Mouse (Mus musculus) midbrain, postnatal 0 days (tissue): ENCODE measurements around the gene Cdh18. TPM values are rescaled to one million over a fixed set of nuclear protein-coding genes. Genes with fewer than 3 reads are reported as not detected.

Experiments used
- ATAC-seq: fragments of 200-750 bp; cut with Nextera tagmentation; 2 replicates; pipeline ENCODE4 v1.8.0; 2017; ENCODE audit warnings: moderate number of reproducible peaks, mild to moderate bottlenecking, moderate TSS enrichment, moderate library complexity; ENCODE audit not compliant: low FRiP score
- DNase-seq: peaks from one replicate; pipeline ENCODE4 v3.0.0-alpha.2; 2015; ENCODE audit warnings: low spot score
- H3K27ac ChIP-seq: fragments of 300-500 bp; sonication (generic); 2 replicates; pipeline ENCODE4 v1.5.1; 2014; ENCODE audit warnings: low read depth, mild to moderate bottlenecking, low read length, mixed read lengths
- H3K27me3 ChIP-seq: fragments of 300-500 bp; sonication (generic); 2 replicates; pipeline ENCODE4 v1.6.1; 2014; ENCODE audit warnings: low read length, control low read depth, mixed read lengths; ENCODE audit not compliant: insufficient read depth
- H3K36me3 ChIP-seq: fragments of 300-500 bp; sonication (generic); 2 replicates; pipeline ENCODE4 v1.6.1; 2014; ENCODE audit warnings: low read length, control low read depth, mixed read lengths; ENCODE audit not compliant: insufficient read depth
- H3K4me1 ChIP-seq: fragments of 300-500 bp; sonication (generic); 2 replicates; pipeline ENCODE4 v1.6.1; 2014; ENCODE audit warnings: mild to moderate bottlenecking, control low read depth, antibody characterized with exemption, low read length, mixed read lengths; ENCODE audit not compliant: insufficient read depth
- H3K4me2 ChIP-seq: fragments of 300-500 bp; sonication (generic); 2 replicates; pipeline ENCODE4 v1.6.1; 2014; ENCODE audit warnings: low read depth, mild to moderate bottlenecking, low read length, mixed read lengths; ENCODE audit not compliant: poor library complexity, severe bottlenecking
- H3K4me3 ChIP-seq: fragments of 300-500 bp; sonication (generic); 2 replicates; pipeline ENCODE4 v1.5.1; 2014; ENCODE audit warnings: low read depth, mild to moderate bottlenecking, low read length, moderate library complexity
- H3K9ac ChIP-seq: fragments of 300-500 bp; sonication (generic); replicated peaks from 2 replicates; pipeline ENCODE4 v1.6.1; 2014; ENCODE audit warnings: mild to moderate bottlenecking, low read length, moderate library complexity, mixed read lengths; ENCODE audit not compliant: poor library complexity, severe bottlenecking
- H3K9me3 ChIP-seq: fragments of 300-500 bp; sonication (generic); 2 replicates; pipeline ENCODE4 v1.6.1; 2016; ENCODE audit warnings: low read length, control low read depth
- CTCF ChIP-seq: IDR thresholded peaks from 2 replicates; pipeline ENCODE4 v1.5.1; 2016; ENCODE audit warnings: antibody characterized with exemption, mild to moderate bottlenecking
- WGBS: fragments of 180-500 bp; shearing (Covaris S2); extraction: QIAGEN DNeasy Blood & Tissue Kit; methylation state at CpG from one replicate; pipeline ENCODE4 v1.1.7; 2014; 5-methylcytosine and 5-hydroxymethylcytosine counted together
- polyA plus RNA-seq: library from polyadenylated mRNA; unstranded; fragments of >200 nt; fragmentation: Nextera tagmentation; extraction: Ambion mirVana; gene quantifications from 2 replicates; pipeline ENCODE4 v1.2.1, GENCODE M21; 2015
- total RNA-seq: library from RNA; depleted of rRNA; stranded (reverse); fragments of >200 nt; gene quantifications from 2 replicates; pipeline ENCODE4 v1.2.3, GENCODE M21; 2014

The Cdh18 gene
- total and polyA plus RNA-seq, 2 experiments from 2014 or later: 11.6 to 52.8 TPM

GRCm38 (mm10) chr15:23164869-23165268 lies 616.0 kb downstream of the Cdh18 start:
- TF ChIP-seq CTCF: no peak
- H3K9me3 ChIP-seq: no peaks in the 10 kb centered on the region
- H3K4me3 ChIP-seq: no peak overlapping the region
- ATAC-seq: no peak
- H3K4me2 ChIP-seq: no peak overlapping the region
- H3K27me3 ChIP-seq: no peaks in the 10 kb centered on the region
- no peaks in the 10 kb centered on the region for H3K36me3 ChIP-seq
- no peak for DNase-seq
- no peaks in the 10 kb centered on the region for H3K4me1 ChIP-seq
- no peak overlapping the region for H3K27ac ChIP-seq
- no peak overlapping the region for H3K9ac ChIP-seq
- 90% methylated on average over 4 of the region's 4 CpGs for WGBS

- no peak overlapping the region for H3K9ac ChIP-seq
- H3K4me1 ChIP-seq: no peaks in the 10 kb centered on the region
- TF ChIP-seq CTCF: no peak
- H3K27ac ChIP-seq: no peak overlapping the region
- H3K27me3 ChIP-seq: no peaks in the 10 kb centered on the region
- no peaks in the 10 kb centered on the region for H3K9me3 ChIP-seq
- H3K4me3 ChIP-seq: no peak overlapping the region
- no peak for DNase-seq
- no peaks in the 10 kb centered on the region for H3K36me3 ChIP-seq
- WGBS: 74% methylated on average over 5 of the region's 5 CpGs
- no peak overlapping the region for H3K4me2 ChIP-seq
- no peak for ATAC-seq
Measured at GRCm38 (mm10) chr15:23174623-23175022, 625.8 kb downstream of the Cdh18 start.

GRCm38 (mm10) chr15:23212068-23212467 lies 663.2 kb downstream of the Cdh18 start:
- Histone ChIP-seq H3K4me3 (no peak overlapping the region), H3K36me3 (no peaks in the 10 kb centered on the region), H3K4me1 (no peaks in the 10 kb centered on the region), H3K9me3 (no peaks in the 10 kb centered on the region), H3K27ac (no peak overlapping the region), H3K4me2 (no peak overlapping the region), H3K9ac (no peak overlapping the region), H3K27me3 (no peaks in the 10 kb centered on the region)
- WGBS: 92% methylated on average over 3 of the region's 3 CpGs
- TF ChIP-seq CTCF: no peak
- ATAC-seq: no peak
- DNase-seq: no peak

DNA sequence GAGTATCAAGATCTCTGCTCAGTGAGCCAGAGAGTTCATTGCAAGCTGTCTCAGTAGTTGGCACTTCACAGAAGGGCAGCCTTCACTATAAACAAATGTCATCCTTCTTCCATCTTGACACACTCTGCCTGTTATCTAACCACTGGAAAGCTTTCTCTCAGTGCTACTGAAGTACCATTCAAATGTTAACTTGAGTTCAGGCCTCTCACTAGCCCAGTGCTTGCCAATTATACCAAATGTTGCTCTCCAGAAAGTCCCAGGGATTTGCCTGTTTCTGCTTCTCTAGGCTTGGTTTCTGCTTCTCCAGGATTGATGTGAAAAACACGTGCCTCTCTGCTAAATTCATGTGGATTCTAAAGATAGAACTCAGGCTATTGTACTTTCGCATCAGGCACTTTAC lies 681.8 kb downstream of the Cdh18 start:
- Histone ChIP-seq H3K9me3 (no peaks in the 10 kb centered on the region), H3K36me3 (no peaks in the 10 kb centered on the region), H3K4me2 (no peak overlapping the region), H3K27me3 (no peaks in the 10 kb centered on the region), H3K27ac (no peak overlapping the region), H3K9ac (no peak overlapping the region), H3K4me1 (no peaks in the 10 kb centered on the region), H3K4me3 (no peak overlapping the region)
- ATAC-seq (no peak), DNase-seq (no peak)
- no peak for TF ChIP-seq CTCF
- 67% methylated on average over 2 of the region's 2 CpGs for WGBS

DNA sequence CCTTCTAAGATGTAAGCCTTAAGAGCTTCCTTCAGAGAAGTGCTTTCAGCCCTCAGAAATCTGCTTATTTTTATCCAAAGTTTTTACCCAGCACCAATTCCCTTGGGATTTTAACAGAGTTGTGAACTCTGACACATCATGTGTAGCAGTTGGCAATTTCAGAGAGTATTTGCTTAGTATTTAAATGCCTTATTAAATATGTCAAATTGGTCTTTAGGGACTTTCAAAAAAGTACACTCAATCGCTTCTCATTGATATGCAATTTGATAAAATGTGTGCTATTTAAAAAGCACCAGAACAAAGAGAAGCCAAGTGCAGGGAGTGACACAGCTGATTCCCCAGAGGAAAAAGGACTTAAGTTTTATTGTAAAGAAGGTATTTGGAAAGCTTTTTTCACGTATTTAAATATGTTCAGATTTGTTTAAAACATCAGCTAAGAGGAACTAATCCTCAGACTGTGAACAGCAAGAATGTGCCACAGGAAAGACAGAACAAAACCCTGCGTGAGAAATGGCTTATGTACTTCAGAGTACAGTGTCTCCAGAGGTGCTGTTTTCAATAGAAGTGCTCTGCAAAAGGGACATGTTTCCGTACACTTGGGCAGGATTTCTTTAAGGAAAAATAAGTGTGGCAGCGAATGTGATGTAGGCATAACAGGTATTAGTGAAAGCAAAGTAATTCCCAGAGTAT lies 709.1 kb downstream of the Cdh18 start:
- Histone ChIP-seq H3K36me3 (no peaks in the 10 kb centered on the region), H3K4me3 (no peak overlapping the region), H3K4me1 (no peaks in the 10 kb centered on the region), H3K9me3 (no peaks in the 10 kb centered on the region), H3K4me2 (no peak overlapping the region), H3K9ac (no peak overlapping the region), H3K27ac (no peak overlapping the region), H3K27me3 (no peaks in the 10 kb centered on the region)
- DNase-seq (no peak), ATAC-seq (no peak)
- TF ChIP-seq CTCF: no peak
- 20% methylated on average over 5 of the region's 5 CpGs for WGBS

DNA sequence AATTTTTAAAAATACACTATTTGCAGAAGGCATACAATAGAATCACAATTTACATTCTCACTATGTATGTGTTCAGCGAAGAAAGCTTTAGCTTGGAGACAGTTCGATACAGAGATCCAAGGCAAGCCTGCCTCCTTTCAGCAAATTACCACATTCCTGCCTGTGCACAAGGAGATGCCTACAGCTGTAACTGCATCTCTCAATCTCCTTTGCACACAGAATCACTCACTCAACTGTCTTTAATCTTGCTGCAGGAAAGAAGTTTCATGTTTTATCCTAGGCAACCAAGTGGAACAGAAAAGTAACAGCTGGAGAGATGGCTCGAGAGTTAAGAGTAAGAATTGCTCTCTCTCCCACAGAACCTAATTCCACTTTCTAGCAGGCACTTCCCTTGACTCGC lies 729.6 kb downstream of the Cdh18 start:
- no peak for TF ChIP-seq CTCF
- WGBS: 53% methylated on average over 4 of the region's 4 CpGs
- Histone ChIP-seq H3K27me3 (no peaks in the 10 kb centered on the region), H3K9me3 (no peaks in the 10 kb centered on the region), H3K27ac (no peak overlapping the region), H3K4me3 (no peak overlapping the region), H3K9ac (no peak overlapping the region), H3K4me1 (no peaks in the 10 kb centered on the region), H3K36me3 (no peaks in the 10 kb centered on the region), H3K4me2 (no peak overlapping the region)
- ATAC-seq (no peak), DNase-seq (no peak)
